Mouse (Mus musculus): ENCODE results near the gene Galp.
"Not testable (repeated sequence)": the region's sequence is repeated elsewhere in the genome, so short reads cannot be mapped to it uniquely, and the experiment has no call there.

The Galp gene

GRCm38 (mm10) chr7:6260004-6260403, 63.1 kb downstream of the Galp start:
- DNase-seq, result not testable (repeated sequence)

DNA sequence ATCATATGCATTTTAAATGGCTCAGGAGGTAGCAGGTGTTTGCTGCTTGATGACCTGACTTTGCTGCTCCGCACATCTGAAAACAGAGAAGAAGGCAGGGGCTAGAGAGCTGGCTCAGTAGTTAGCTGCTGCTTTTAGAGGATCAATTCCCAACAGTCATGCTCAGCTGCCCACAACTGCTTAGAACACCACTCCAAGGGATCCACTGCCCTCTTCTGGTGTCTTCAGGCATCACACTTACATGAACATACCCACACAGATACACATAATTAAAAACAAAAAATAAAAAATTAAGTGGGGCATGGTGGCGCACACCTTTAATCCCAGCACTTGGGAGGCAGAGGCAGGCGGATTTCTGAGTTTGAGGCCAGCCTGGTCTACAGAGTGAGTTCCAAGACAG, 65.2 kb downstream of the Galp start:
- DNase-seq, result no peak

GRCm38 (mm10) chr7:6262984-6263383, 66.1 kb downstream of the Galp start:
- DNase-seq, result no peak

- DNase-seq, result peak; percentile 74
Measured at GRCm38 (mm10) chr7:6265695-6266094, 68.8 kb downstream of the Galp start.
